Mouse (Mus musculus) left cerebral cortex, adult 18-20 months (tissue): Measurements from ENCODE around the gene Sag. TPM values are rescaled to one million over a fixed set of nuclear protein-coding genes. Genes with fewer than 3 reads are reported as not detected.

Source experiments
- DNase-seq, 2 experiments: peaks; one replicate each; pipeline ENCODE4 v3.0.0; 2021 to 2022; ENCODE audit warnings: low spot score in 2 of 2, mixed read lengths in 1 of 2
- total RNA-seq, 2 experiments: library from RNA; stranded (reverse); gene quantifications; 2 replicates each; pipeline ENCODE4 v1.2.3; 2021

Gene Sag
- total RNA-seq, 2 experiments from 2014 or later: 2.7 to 3.0 TPM

DNA sequence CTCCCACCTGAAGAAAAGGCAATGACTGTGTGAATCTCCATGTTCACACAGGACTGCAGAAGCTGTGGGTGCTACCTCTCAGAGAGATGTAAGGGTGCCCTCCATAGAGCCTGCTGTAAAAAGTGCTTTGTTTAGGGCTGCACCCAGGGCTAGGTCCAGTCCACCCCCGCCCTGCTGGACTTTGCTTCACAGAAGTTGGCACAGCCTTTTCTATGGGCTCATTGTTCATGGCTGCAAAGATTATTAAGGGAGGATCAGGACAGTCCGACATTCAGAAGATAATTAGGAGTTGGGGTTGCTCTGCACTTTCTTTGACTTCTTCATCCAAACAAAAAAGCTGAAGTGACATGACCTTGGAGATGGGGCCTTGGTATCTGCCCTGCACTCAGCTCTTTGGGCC, 89.0 kb downstream of the Sag start:
- no peak for DNase-seq

DNA sequence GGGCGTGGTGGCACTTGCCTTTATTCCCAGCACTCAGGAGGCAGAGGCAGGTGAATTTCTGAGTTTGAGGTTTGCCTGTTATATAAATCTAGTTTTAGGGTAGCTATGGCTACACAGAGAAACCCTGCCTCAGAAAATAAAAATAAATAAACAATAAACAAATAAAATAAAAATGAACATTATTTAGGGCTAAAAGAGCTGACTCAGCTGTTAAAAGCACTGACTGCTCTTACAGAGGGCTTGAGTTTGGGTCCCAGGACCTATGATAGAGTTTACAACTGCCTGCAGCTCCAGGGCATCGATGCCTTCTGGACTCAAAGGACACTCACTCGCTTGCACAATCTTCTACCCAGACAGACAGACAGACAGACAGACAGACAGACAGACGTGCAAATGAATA, 89.9 kb downstream of the Sag start:
- DNase-seq: no peak

Other genes with a start within 250 kb of the Sag start
- gene Ngef, start 229.8 kb upstream of the Sag start, total RNA-seq: 100 to 1,000 TPM; 357 to 374 TPM
- gene Inpp5d, start 183.4 kb upstream of the Sag start, total RNA-seq: 10 to 100 TPM; 14.9 to 15.3 TPM
- 10 to 100 TPM; 63.7 to 66.4 TPM for gene Atg16l1, start 47.8 kb upstream of the Sag start, total RNA-seq
- gene Dgkd, start 49.6 kb downstream of the Sag start, total RNA-seq: 10 to 100 TPM; 96.9 to 97.1 TPM
- gene Usp40, start 204.9 kb downstream of the Sag start, total RNA-seq: 10 to 100 TPM; 19.1 to 21.6 TPM